Mouse (Mus musculus): Measurements from ENCODE around the gene Zbtb16.

The Zbtb16 gene

GRCm38 (mm10) chr9:48721655-48722054 lies 114.4 kb downstream of the Zbtb16 start:
- Histone ChIP-seq H3K4me1 (replicated peaks; ENCODE audit: low read depth, low read length) (no peaks in the 10 kb centered on the region), H3K9me3 (ENCODE audit: low read length) (no peaks in the 10 kb centered on the region), H3K36me3 (ENCODE audit: insufficient read depth, low read length) (no peaks in the 10 kb centered on the region), H3K4me3 (replicated peaks; ENCODE audit: low read length) (no peak overlapping the region), H3K27me3 (ENCODE audit: insufficient read depth, low read length) (peaks cover 16% of the 10 kb centered on the region)
- TF ChIP-seq CTCF (conservative IDR thresholded peaks at IDR 0.05; ENCODE audit: low read length) (no peak), NANOG (IDR thresholded peaks at IDR 0.05; ENCODE audit: borderline replicate concordance, low read length) (no peak), POU5F1 (IDR thresholded peaks at IDR 0.05; ENCODE audit: borderline replicate concordance, low read length) (no peak)

- Histone ChIP-seq H3K9me3 (ENCODE audit: low read length) (no peaks in the 10 kb centered on the region), H3K36me3 (ENCODE audit: insufficient read depth, low read length) (no peaks in the 10 kb centered on the region), H3K27me3 (ENCODE audit: insufficient read depth, low read length) (peaks cover 16% of the 10 kb centered on the region), H3K4me3 (replicated peaks; ENCODE audit: low read length) (no peak overlapping the region), H3K4me1 (replicated peaks; ENCODE audit: low read depth, low read length) (no peaks in the 10 kb centered on the region)
- TF ChIP-seq POU5F1 (IDR thresholded peaks at IDR 0.05; ENCODE audit: borderline replicate concordance, low read length), result no peak
- no peak for TF ChIP-seq NANOG (IDR thresholded peaks at IDR 0.05; ENCODE audit: borderline replicate concordance, low read length)
- TF ChIP-seq CTCF (conservative IDR thresholded peaks at IDR 0.05; ENCODE audit: low read length), result no peak
Observed at GRCm38 (mm10) chr9:48721172-48721571, 114.8 kb downstream of the Zbtb16 start.

- TF ChIP-seq CTCF (conservative IDR thresholded peaks at IDR 0.05; ENCODE audit: low read length), result no peak
- no peak for TF ChIP-seq NANOG (IDR thresholded peaks at IDR 0.05; ENCODE audit: borderline replicate concordance, low read length)
- no peak for TF ChIP-seq POU5F1 (IDR thresholded peaks at IDR 0.05; ENCODE audit: borderline replicate concordance, low read length)
- peaks cover 10% of the 10 kb centered on the region for H3K27me3 ChIP-seq (ENCODE audit: insufficient read depth, low read length)
- no peaks in the 10 kb centered on the region for H3K4me1 ChIP-seq (replicated peaks; ENCODE audit: low read depth, low read length)
Observed at GRCm38 (mm10) chr9:48720251-48720963, 115.6 kb downstream of the Zbtb16 start.

GRCm38 (mm10) chr9:48719619-48720018 lies 116.4 kb downstream of the Zbtb16 start:
- TF ChIP-seq NANOG (IDR thresholded peaks at IDR 0.05; ENCODE audit: borderline replicate concordance, low read length), result no peak
- TF ChIP-seq POU5F1 (IDR thresholded peaks at IDR 0.05; ENCODE audit: borderline replicate concordance, low read length), result no peak
- no peak for TF ChIP-seq CTCF (conservative IDR thresholded peaks at IDR 0.05; ENCODE audit: low read length)
- H3K9me3 ChIP-seq (ENCODE audit: low read length), result no peaks in the 10 kb centered on the region
- no peaks in the 10 kb centered on the region for H3K36me3 ChIP-seq (ENCODE audit: insufficient read depth, low read length)
- no peaks in the 10 kb centered on the region for H3K4me1 ChIP-seq (replicated peaks; ENCODE audit: low read depth, low read length)
- no peak overlapping the region for H3K4me3 ChIP-seq (replicated peaks; ENCODE audit: low read length)
- peaks cover 8% of the 10 kb centered on the region; the same call in 1 of the 2 replicates for H3K27me3 ChIP-seq (ENCODE audit: insufficient read depth, low read length)

More at GRCm38 (mm10) chr9:48720251-48720963, 115.6 kb downstream of the Zbtb16 start:
- Histone ChIP-seq H3K4me3 (replicated peaks; ENCODE audit: low read length) (no peak overlapping the region), H3K9me3 (ENCODE audit: low read length) (no peaks in the 10 kb centered on the region), H3K36me3 (ENCODE audit: insufficient read depth, low read length) (no peaks in the 10 kb centered on the region)

- Histone ChIP-seq H3K36me3 (ENCODE audit: insufficient read depth, low read length) (no peaks in the 10 kb centered on the region), H3K27me3 (ENCODE audit: insufficient read depth, low read length) (peaks cover 8% of the 10 kb centered on the region; the same call in 1 of the 2 replicates), H3K4me3 (replicated peaks; ENCODE audit: low read length) (no peak overlapping the region), H3K4me1 (replicated peaks; ENCODE audit: low read depth, low read length) (peaks cover 11% of the 10 kb centered on the region), H3K9me3 (ENCODE audit: low read length) (no peaks in the 10 kb centered on the region)
- TF ChIP-seq CTCF (conservative IDR thresholded peaks at IDR 0.05; ENCODE audit: low read length) (no peak), POU5F1 (IDR thresholded peaks at IDR 0.05; ENCODE audit: borderline replicate concordance, low read length) (no peak), NANOG (IDR thresholded peaks at IDR 0.05; ENCODE audit: borderline replicate concordance, low read length) (no peak)
Observed at GRCm38 (mm10) chr9:48716549-48716948, 119.5 kb downstream of the Zbtb16 start.

GRCm38 (mm10) chr9:48715042-48715441 lies 121.0 kb downstream of the Zbtb16 start:
- TF ChIP-seq CTCF (conservative IDR thresholded peaks at IDR 0.05; ENCODE audit: low read length) (no peak), NANOG (IDR thresholded peaks at IDR 0.05; ENCODE audit: borderline replicate concordance, low read length) (no peak), POU5F1 (IDR thresholded peaks at IDR 0.05; ENCODE audit: borderline replicate concordance, low read length) (no peak)
- H3K27me3 ChIP-seq (ENCODE audit: insufficient read depth, low read length), result no peaks in the 10 kb centered on the region; the same call in 1 of the 2 replicates
- no peaks in the 10 kb centered on the region for H3K9me3 ChIP-seq (ENCODE audit: low read length)
- H3K36me3 ChIP-seq (ENCODE audit: insufficient read depth, low read length), result no peaks in the 10 kb centered on the region
- H3K4me1 ChIP-seq (replicated peaks; ENCODE audit: low read depth, low read length), result peaks cover 16% of the 10 kb centered on the region
- H3K4me3 ChIP-seq (replicated peaks; ENCODE audit: low read length), result no peak overlapping the region

GRCm38 (mm10) chr9:48713779-48714178 lies 122.2 kb downstream of the Zbtb16 start:
- Histone ChIP-seq H3K36me3 (ENCODE audit: insufficient read depth, low read length) (no peaks in the 10 kb centered on the region), H3K4me1 (replicated peaks; ENCODE audit: low read depth, low read length) (peaks cover 16% of the 10 kb centered on the region), H3K9me3 (ENCODE audit: low read length) (no peaks in the 10 kb centered on the region), H3K4me3 (replicated peaks; ENCODE audit: low read length) (no peak overlapping the region), H3K27me3 (ENCODE audit: insufficient read depth, low read length) (no peaks in the 10 kb centered on the region; the same call in 1 of the 2 replicates)
- TF ChIP-seq POU5F1 (IDR thresholded peaks at IDR 0.05; ENCODE audit: borderline replicate concordance, low read length), result no peak
- TF ChIP-seq CTCF (conservative IDR thresholded peaks at IDR 0.05; ENCODE audit: low read length), result no peak
- TF ChIP-seq NANOG (IDR thresholded peaks at IDR 0.05; ENCODE audit: borderline replicate concordance, low read length), result no peak

GRCm38 (mm10) chr9:48712985-48713765 lies 122.8 kb downstream of the Zbtb16 start:
- Histone ChIP-seq H3K9me3 (ENCODE audit: low read length) (no peaks in the 10 kb centered on the region), H3K4me3 (replicated peaks; ENCODE audit: low read length) (no peak overlapping the region), H3K36me3 (ENCODE audit: insufficient read depth, low read length) (no peaks in the 10 kb centered on the region), H3K4me1 (replicated peaks; ENCODE audit: low read depth, low read length) (peaks cover 16% of the 10 kb centered on the region), H3K27me3 (ENCODE audit: insufficient read depth, low read length) (peaks cover 3% of the 10 kb centered on the region; the same call in 1 of the 2 replicates)
- TF ChIP-seq POU5F1 (IDR thresholded peaks at IDR 0.05; ENCODE audit: borderline replicate concordance, low read length), result no peak
- no peak for TF ChIP-seq NANOG (IDR thresholded peaks at IDR 0.05; ENCODE audit: borderline replicate concordance, low read length)
- TF ChIP-seq CTCF (conservative IDR thresholded peaks at IDR 0.05; ENCODE audit: low read length), result no peak
